Mouse (Mus musculus) midbrain, embryonic 10.5 days (tissue): ENCODE measurements around the gene Gm20388. TPM values are rescaled to one million over a fixed set of nuclear protein-coding genes. Genes with fewer than 3 reads are reported as not detected.

Experiments
- DNase-seq: peaks from one replicate; pipeline ENCODE4 v3.0.0-alpha.2; 2017; ENCODE audit warnings: low spot score
- H3K27ac ChIP-seq: fragments of 300-500 bp; sonication (generic); replicated peaks from 2 replicates; pipeline ENCODE4 v1.5.1; 2016; ENCODE audit warnings: mild to moderate bottlenecking
- H3K27me3 ChIP-seq: fragments of 300-500 bp; sonication (generic); 2 replicates; pipeline ENCODE4 v1.6.1; 2016; ENCODE audit warnings: low read depth, mild to moderate bottlenecking; ENCODE audit not compliant: poor library complexity, severe bottlenecking
- H3K36me3 ChIP-seq: fragments of 300-500 bp; sonication (generic); 2 replicates; pipeline ENCODE4 v1.6.1; 2016; ENCODE audit warnings: mild to moderate bottlenecking, moderate library complexity
- H3K4me1 ChIP-seq: fragments of 300-500 bp; sonication (generic); 2 replicates; pipeline ENCODE4 v1.6.1; 2016
- H3K4me3 ChIP-seq: fragments of 300-500 bp; sonication (generic); 2 replicates; pipeline ENCODE4 v1.5.1; 2016; ENCODE audit warnings: mild to moderate bottlenecking, moderate library complexity
- H3K9me3 ChIP-seq: fragments of 300-500 bp; sonication (generic); replicated peaks from 2 replicates; pipeline ENCODE4 v1.6.1; 2016; ENCODE audit warnings: mild to moderate bottlenecking
- WGBS: fragments of 180-500 bp; shearing (Covaris S2); methylation state at CpG from one replicate; pipeline ENCODE4 v1.1.7; 2016; 5-methylcytosine and 5-hydroxymethylcytosine counted together
- polyA plus RNA-seq: library from polyadenylated mRNA; unstranded; fragments of >200 nt; fragmentation: Nextera tagmentation; extraction: Ambion mirVana; gene quantifications from 2 replicates; pipeline ENCODE4 v1.2.1, GENCODE M21; 2016

The Gm20388 gene
- polyA plus RNA-seq, 1 experiment from 2014 or later: 7.1 TPM

- Histone ChIP-seq H3K9me3 (no peaks in the 10 kb centered on the region), H3K4me3 (no peak overlapping the region), H3K27ac (peak overlapping the region; percentile 39; the same call in 1 of the 2 replicates), H3K4me1 (no peaks in the 10 kb centered on the region; the same call in 1 of the 2 replicates), H3K27me3 (no peaks in the 10 kb centered on the region), H3K36me3 (no peaks in the 10 kb centered on the region)
- DNase-seq: no peak
- WGBS: 43% methylated on average over 11 of the region's 11 CpGs
Observed at GRCm38 (mm10) chr8:124088092-124088613, 4177.5 kb downstream of the Gm20388 start.

GRCm38 (mm10) chr8:124089016-124089415 is 4178.4 kb downstream of the Gm20388 start:
- Histone ChIP-seq H3K4me1 (no peaks in the 10 kb centered on the region; the same call in 1 of the 2 replicates), H3K4me3 (no peak overlapping the region), H3K9me3 (no peaks in the 10 kb centered on the region), H3K36me3 (no peaks in the 10 kb centered on the region), H3K27ac (no peak overlapping the region), H3K27me3 (no peaks in the 10 kb centered on the region)
- DNase-seq: no peak
- 84% methylated on average over 5 of the region's 5 CpGs for WGBS

GRCm38 (mm10) chr8:124090473-124090872 is 4179.8 kb downstream of the Gm20388 start:
- DNase-seq: no peak
- Histone ChIP-seq H3K27me3 (no peaks in the 10 kb centered on the region), H3K4me3 (no peak overlapping the region), H3K9me3 (no peaks in the 10 kb centered on the region), H3K4me1 (no peaks in the 10 kb centered on the region), H3K36me3 (no peaks in the 10 kb centered on the region), H3K27ac (no peak overlapping the region)
- WGBS: 93% methylated on average over 5 of the region's 5 CpGs

- Histone ChIP-seq H3K4me3 (peak overlapping the region; percentile 30; the same call in 1 of the 2 replicates), H3K27ac (peak overlapping the region; percentile 81)
Observed at GRCm38 (mm10) chr8:124098953-124099622, 4188.4 kb downstream of the Gm20388 start.

DNA sequence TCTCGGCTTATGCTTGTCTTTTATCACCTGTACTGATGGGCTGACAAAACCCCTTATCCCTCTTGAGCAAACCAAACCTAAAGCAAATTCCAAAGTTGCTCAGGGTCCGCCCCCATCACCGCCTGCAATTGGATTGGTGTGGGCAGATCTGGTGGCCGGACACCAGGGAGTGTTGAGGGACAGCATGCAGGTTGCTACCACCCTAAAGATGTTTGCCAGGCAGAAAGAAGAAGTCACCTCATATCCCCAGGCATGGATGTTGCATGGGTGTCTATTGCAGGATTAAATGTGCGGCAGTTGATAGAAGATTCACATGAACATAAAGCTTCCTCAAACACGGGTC is 4189.0 kb downstream of the Gm20388 start:
- H3K27me3 ChIP-seq: no peaks in the 10 kb centered on the region
- H3K4me1 ChIP-seq: peaks cover 16% of the 10 kb centered on the region
- H3K27ac ChIP-seq: peak overlapping the region; percentile 81
- 56% methylated on average over 6 of the region's 6 CpGs for WGBS
- peak overlapping the region; percentile 30; the same call in 1 of the 2 replicates for H3K4me3 ChIP-seq
- H3K9me3 ChIP-seq: no peaks in the 10 kb centered on the region; the same call in 1 of the 2 replicates
- no peaks in the 10 kb centered on the region for H3K36me3 ChIP-seq
- no peak for DNase-seq

More at GRCm38 (mm10) chr8:124098953-124099622, 4188.4 kb downstream of the Gm20388 start:
- H3K27me3 ChIP-seq: no peaks in the 10 kb centered on the region
- no peaks in the 10 kb centered on the region for H3K36me3 ChIP-seq
- peaks cover 16% of the 10 kb centered on the region for H3K4me1 ChIP-seq
- DNase-seq: peak; percentile 82
- WGBS: 26% methylated on average over 11 of the region's 11 CpGs
- no peaks in the 10 kb centered on the region; the same call in 1 of the 2 replicates for H3K9me3 ChIP-seq

DNA sequence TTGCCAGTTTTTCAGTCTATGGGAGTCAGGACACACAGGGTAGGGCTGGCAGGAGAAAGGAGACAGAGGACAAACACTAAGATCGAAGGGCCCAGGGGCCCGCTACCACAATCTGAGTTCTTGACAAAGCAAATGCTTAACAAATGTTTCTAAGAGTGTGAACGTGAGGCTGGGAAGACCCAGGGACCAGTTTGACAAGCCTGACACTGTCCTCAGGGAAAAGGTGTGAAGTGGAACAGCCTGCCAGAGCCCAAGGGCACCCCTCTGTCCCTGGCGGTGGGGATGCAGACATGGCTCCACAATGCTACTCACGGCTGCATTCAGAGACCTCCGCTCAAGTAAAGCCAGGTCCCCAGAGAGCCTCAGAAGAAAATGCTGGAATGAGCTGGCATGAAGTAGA is 4195.2 kb downstream of the Gm20388 start:
- no peak for DNase-seq
- no peaks in the 10 kb centered on the region for H3K36me3 ChIP-seq
- 79% methylated on average over 6 of the region's 6 CpGs for WGBS
- H3K4me1 ChIP-seq: no peaks in the 10 kb centered on the region
- no peaks in the 10 kb centered on the region for H3K9me3 ChIP-seq
- H3K4me3 ChIP-seq: no peak overlapping the region
- no peak overlapping the region for H3K27ac ChIP-seq
- H3K27me3 ChIP-seq: no peaks in the 10 kb centered on the region

DNA sequence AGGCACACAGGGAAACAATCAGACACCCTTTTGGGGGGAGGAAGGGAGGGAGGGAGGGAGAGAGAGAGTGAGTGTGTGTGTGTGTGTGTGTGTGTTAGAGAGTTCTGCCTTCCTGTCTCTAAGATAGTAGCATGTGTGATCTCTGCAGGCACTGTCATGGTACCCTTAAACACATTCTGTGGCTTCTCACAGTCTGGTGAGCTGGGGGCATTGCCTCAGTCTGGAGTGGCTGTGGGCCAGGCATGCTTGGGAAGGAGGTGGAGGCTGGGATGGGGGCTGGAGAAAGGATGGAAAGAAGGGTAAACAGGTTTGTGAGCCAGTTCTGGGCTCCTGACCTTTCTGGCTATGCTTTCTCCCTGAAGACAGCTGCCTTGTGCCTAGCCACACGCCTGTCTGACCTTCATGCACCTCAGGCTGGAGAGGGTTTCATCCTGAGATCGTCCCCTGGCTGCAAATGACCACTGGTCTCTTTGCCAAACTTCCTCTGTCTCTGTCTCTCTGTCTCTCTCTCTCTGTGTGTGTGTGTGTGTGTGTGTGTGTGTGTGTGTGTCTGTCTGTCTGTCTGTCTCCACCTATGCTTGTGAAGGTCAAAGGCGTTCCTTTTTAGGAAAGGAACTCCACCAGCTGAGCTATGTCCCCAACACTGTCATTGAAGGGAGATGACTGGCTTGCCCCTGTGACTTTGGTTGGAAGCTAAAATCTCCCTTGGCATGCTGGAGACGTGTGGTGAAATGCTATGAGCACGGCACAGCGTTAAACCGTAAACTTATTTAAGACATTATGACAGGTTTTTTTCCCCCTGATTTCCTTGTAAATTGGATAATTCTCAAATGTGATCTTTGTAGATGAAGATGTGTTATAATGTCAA is 4195.9 kb downstream of the Gm20388 start:
- H3K9me3 ChIP-seq: no peaks in the 10 kb centered on the region
- H3K27ac ChIP-seq: no peak overlapping the region
- H3K36me3 ChIP-seq: no peaks in the 10 kb centered on the region
- H3K27me3 ChIP-seq: no peaks in the 10 kb centered on the region
- H3K4me3 ChIP-seq: no peak overlapping the region
- H3K4me1 ChIP-seq: no peaks in the 10 kb centered on the region
- no peak for DNase-seq
- 91% methylated on average over 7 of the region's 7 CpGs for WGBS

DNA sequence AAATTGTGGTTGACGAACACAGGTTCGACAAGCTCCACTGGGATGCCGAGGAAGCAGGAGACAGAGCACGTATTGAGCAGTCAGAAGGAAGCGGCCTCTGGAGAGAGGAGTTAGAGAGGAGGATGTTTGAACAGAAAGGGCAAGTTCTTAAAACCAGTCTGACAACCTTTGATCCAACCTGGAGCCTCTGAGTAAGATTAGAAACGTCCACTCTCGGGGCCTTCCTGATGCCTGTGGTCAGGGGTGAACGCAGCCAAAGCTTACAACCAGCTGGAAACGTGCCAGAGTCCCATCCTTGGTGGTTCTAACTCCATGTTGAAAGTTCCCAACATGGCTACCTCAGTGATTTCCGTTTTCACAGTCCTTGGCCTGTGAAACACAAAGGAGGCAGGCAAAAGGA is 4202.5 kb downstream of the Gm20388 start:
- no peak overlapping the region for H3K27ac ChIP-seq
- H3K4me1 ChIP-seq: no peaks in the 10 kb centered on the region
- H3K4me3 ChIP-seq: no peak overlapping the region
- peaks cover 17% of the 10 kb centered on the region; the same call in 1 of the 2 replicates for H3K9me3 ChIP-seq
- H3K27me3 ChIP-seq: no peaks in the 10 kb centered on the region
- 87% methylated on average over 10 of the region's 10 CpGs for WGBS
- no peak for DNase-seq
- no peaks in the 10 kb centered on the region for H3K36me3 ChIP-seq

DNA sequence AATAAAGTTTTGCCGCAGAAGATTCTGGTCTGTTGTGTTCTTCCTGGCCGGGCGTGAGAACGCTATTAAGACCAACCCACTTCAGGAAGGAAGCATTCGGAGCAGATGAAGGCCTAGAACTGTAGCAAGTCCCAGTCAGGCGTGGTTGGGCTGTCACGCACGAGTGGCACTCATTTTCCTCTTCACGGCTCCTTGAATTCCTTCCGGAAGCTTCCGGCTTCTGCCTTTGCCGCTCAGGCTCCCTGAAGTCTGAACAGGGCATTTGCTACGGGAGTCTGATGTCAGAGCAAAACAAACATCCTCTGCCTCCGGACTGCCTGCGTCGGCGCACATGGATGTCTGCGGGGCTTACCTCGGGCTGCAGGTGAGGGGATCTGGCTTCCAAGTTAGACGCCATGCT is 4214.6 kb downstream of the Gm20388 start:
- H3K36me3 ChIP-seq: no peaks in the 10 kb centered on the region
- no peaks in the 10 kb centered on the region for H3K27me3 ChIP-seq
- H3K27ac ChIP-seq: no peak overlapping the region
- H3K9me3 ChIP-seq: peaks cover 13% of the 10 kb centered on the region
- no peaks in the 10 kb centered on the region for H3K4me1 ChIP-seq
- WGBS: 97% methylated on average over 20 of the region's 20 CpGs
- H3K4me3 ChIP-seq: no peak overlapping the region
- no peak for DNase-seq

DNA sequence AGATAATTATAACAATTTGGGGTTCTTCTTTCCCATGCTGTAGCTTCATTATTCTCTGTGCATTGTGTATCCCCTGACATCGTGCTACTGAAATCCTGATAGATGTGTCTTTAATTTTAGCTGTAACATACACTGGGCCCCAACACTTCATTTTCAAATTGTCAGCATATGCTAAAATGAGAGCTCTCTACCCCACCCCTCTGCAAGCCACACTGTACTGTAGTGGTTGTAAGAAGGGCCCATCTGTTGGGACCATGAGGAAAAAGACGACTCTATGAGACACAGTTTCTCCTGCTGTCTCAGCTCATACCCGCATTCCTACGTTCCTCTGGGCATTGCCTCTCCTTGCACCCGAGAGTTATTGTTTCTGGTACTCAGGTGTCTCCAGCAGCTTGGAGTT is 4226.6 kb downstream of the Gm20388 start:
- DNase-seq: no peak
- Histone ChIP-seq H3K4me1 (peaks cover 31% of the 10 kb centered on the region), H3K27me3 (peaks cover 6% of the 10 kb centered on the region; the same call in 1 of the 2 replicates), H3K9me3 (no peaks in the 10 kb centered on the region), H3K4me3 (no peak overlapping the region), H3K27ac (no peak overlapping the region), H3K36me3 (no peaks in the 10 kb centered on the region)
- 80% methylated on average over 5 of the region's 5 CpGs for WGBS

DNA sequence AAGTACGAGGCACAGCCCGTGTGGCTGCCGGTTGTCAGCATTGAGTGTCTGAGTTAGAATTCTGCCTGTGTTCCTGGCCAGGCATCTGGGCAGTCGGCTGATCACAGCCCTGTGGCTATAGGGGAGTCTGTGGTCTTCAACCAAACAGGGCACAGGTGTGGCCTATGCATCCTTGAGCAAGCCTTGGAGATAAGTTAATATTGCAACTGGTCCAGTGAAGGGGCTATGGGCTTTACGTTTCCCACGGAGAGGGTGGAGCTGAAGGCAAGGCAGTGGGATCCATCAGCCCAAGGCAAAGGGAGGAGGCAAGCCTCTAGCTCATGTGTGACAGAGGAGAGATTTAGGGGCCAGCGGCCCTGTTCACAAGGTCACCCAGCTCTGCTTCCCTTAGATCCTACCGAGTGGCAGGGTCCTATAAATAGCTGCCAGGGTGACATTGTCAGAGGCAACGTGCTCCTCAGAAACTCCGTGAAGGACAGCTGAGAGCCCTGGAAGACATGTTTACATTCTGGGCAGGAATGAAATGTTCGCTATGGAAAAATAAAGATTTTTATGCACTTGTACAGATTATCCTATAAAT is 4229.7 kb downstream of the Gm20388 start:
- Histone ChIP-seq H3K36me3 (no peaks in the 10 kb centered on the region), H3K4me3 (0 out of 2 replicates have a peak overlapping the region, but pooled peaks have one; percentile 28), H3K4me1 (peaks cover 40% of the 10 kb centered on the region), H3K27ac (peak overlapping the region; percentile 69; the same call in 1 of the 2 replicates), H3K27me3 (peaks cover 6% of the 10 kb centered on the region; the same call in 1 of the 2 replicates), H3K9me3 (no peaks in the 10 kb centered on the region)
- 84% methylated on average over 11 of the region's 11 CpGs for WGBS
- DNase-seq: no peak

GRCm38 (mm10) chr8:124140868-124141431 is 4230.3 kb downstream of the Gm20388 start:
- Histone ChIP-seq H3K4me3 (peak overlapping the region; percentile 28; the same call in 1 of the 2 replicates), H3K36me3 (no peaks in the 10 kb centered on the region), H3K27ac (peak overlapping the region; percentile 69), H3K9me3 (no peaks in the 10 kb centered on the region), H3K4me1 (peaks cover 46% of the 10 kb centered on the region), H3K27me3 (peaks cover 6% of the 10 kb centered on the region; the same call in 1 of the 2 replicates)
- WGBS: 48% methylated on average over 20 of the region's 20 CpGs
- DNase-seq: no peak
